Mouse (Mus musculus) testis, adult 2 months (tissue): ENCODE data around the gene Katnal1. TPM values are rescaled to one million over a fixed set of nuclear protein-coding genes. Genes with fewer than 3 reads are reported as not detected.

Experiments used
- H3K27ac ChIP-seq: fragments of 200-500 bp; 2 replicates; pipeline ENCODE4 v1.5.1; 2012; ENCODE audit warnings: low read depth, low read length; ENCODE audit not compliant: control insufficient read depth, insufficient read depth
- H3K27me3 ChIP-seq: fragments of 200-500 bp; 2 replicates; pipeline ENCODE4 v1.6.1; 2012; ENCODE audit warnings: mild to moderate bottlenecking, low read length, moderate library complexity; ENCODE audit not compliant: control insufficient read depth, insufficient read depth
- H3K36me3 ChIP-seq: fragments of 200-500 bp; 2 replicates; pipeline ENCODE4 v1.6.1; 2012; ENCODE audit warnings: mild to moderate bottlenecking, low read length; ENCODE audit not compliant: control insufficient read depth, insufficient read depth
- H3K4me1 ChIP-seq: fragments of 200-500 bp; 2 replicates; pipeline ENCODE4 v1.6.1; 2012; ENCODE audit warnings: low read length; ENCODE audit not compliant: control insufficient read depth, insufficient read depth
- H3K4me3 ChIP-seq: fragments of 200-500 bp; 2 replicates; pipeline ENCODE4 v1.5.1; 2012; ENCODE audit warnings: low read depth, mild to moderate bottlenecking, low read length, moderate library complexity, mixed read lengths; ENCODE audit not compliant: control insufficient read depth
- CTCF ChIP-seq: fragments of 200-500 bp; IDR thresholded peaks from 2 replicates; pipeline ENCODE4 v1.5.1; 2012; ENCODE audit warnings: low read depth, mild to moderate bottlenecking, inconsistent platforms, low read length, moderate library complexity; ENCODE audit not compliant: control insufficient read depth, insufficient read depth, insufficient replicate concordance
- POLR2A ChIP-seq: fragments of 200-500 bp; IDR thresholded peaks from 2 replicates; pipeline ENCODE4 v1.6.1; 2012; ENCODE audit warnings: low read depth, mild to moderate bottlenecking, inconsistent platforms, low read length, moderate library complexity; ENCODE audit not compliant: control insufficient read depth
- polyA plus RNA-seq: library from polyadenylated mRNA; depleted of rRNA; stranded (reverse); fragments of >200 nt; gene quantifications from 2 replicates; pipeline ENCODE4 v1.2.3, GENCODE M21; 2012

The Katnal1 gene
- polyA plus RNA-seq, 1 experiment = 47.1 TPM

- peaks cover 9% of the 10 kb centered on the region for H3K4me1 ChIP-seq
- H3K4me3 ChIP-seq = no peak overlapping the region
- TF ChIP-seq POLR2A (no peak), CTCF (no peak)
- no peaks in the 10 kb centered on the region for H3K36me3 ChIP-seq
- H3K27me3 ChIP-seq = no peaks in the 10 kb centered on the region
- H3K27ac ChIP-seq = 0 out of 2 replicates have a peak overlapping the region, but pooled peaks have one; percentile 30
Measured at GRCm38 (mm10) chr5:148960211-148960610, 31.1 kb upstream of the Katnal1 start.

GRCm38 (mm10) chr5:148959068-148959990 is 30.2 kb upstream of the Katnal1 start:
- no peaks in the 10 kb centered on the region for H3K27me3 ChIP-seq
- no peaks in the 10 kb centered on the region for H3K36me3 ChIP-seq
- TF ChIP-seq CTCF (no peak), POLR2A (no peak)
- peaks cover 9% of the 10 kb centered on the region for H3K4me1 ChIP-seq
- peak overlapping the region; percentile 33 for H3K4me3 ChIP-seq
- H3K27ac ChIP-seq = 0 out of 2 replicates have a peak overlapping the region, but pooled peaks have one; percentile 30

- H3K27ac ChIP-seq = no peak overlapping the region
- H3K27me3 ChIP-seq = no peaks in the 10 kb centered on the region
- no peaks in the 10 kb centered on the region for H3K36me3 ChIP-seq
- TF ChIP-seq CTCF (peak; percentile 65; the same call in 1 of the 2 replicates), POLR2A (no peak)
- H3K4me1 ChIP-seq = peaks cover 9% of the 10 kb centered on the region
- H3K4me3 ChIP-seq = no peak overlapping the region
Measured at GRCm38 (mm10) chr5:148958355-148958754, 29.2 kb upstream of the Katnal1 start.

GRCm38 (mm10) chr5:148956898-148957535 is 27.9 kb upstream of the Katnal1 start:
- no peak for TF ChIP-seq CTCF
- no peak for TF ChIP-seq POLR2A
- H3K36me3 ChIP-seq = no peaks in the 10 kb centered on the region
- no peaks in the 10 kb centered on the region for H3K27me3 ChIP-seq
- H3K4me3 ChIP-seq = no peak overlapping the region
- peaks cover 9% of the 10 kb centered on the region for H3K4me1 ChIP-seq
- H3K27ac ChIP-seq = no peak overlapping the region

GRCm38 (mm10) chr5:148956091-148956490 is 27.0 kb upstream of the Katnal1 start:
- Histone ChIP-seq H3K4me1 (peaks cover 9% of the 10 kb centered on the region), H3K4me3 (peak overlapping the region; percentile 68), H3K27ac (no peak overlapping the region), H3K27me3 (no peaks in the 10 kb centered on the region), H3K36me3 (no peaks in the 10 kb centered on the region)
- TF ChIP-seq CTCF (no peak), POLR2A (no peak)

GRCm38 (mm10) chr5:148955575-148955974 is 26.5 kb upstream of the Katnal1 start:
- Histone ChIP-seq H3K4me1 (peaks cover 9% of the 10 kb centered on the region), H3K27me3 (no peaks in the 10 kb centered on the region), H3K4me3 (peak overlapping the region; percentile 68), H3K36me3 (no peaks in the 10 kb centered on the region), H3K27ac (no peak overlapping the region)
- TF ChIP-seq POLR2A = peak; percentile 31; the same call in 1 of the 2 replicates
- no peak for TF ChIP-seq CTCF
